Mouse (Mus musculus) macrophage (primary cell): ENCODE data around the gene Ssh3. TPM values are rescaled to one million over a fixed set of nuclear protein-coding genes. Genes with fewer than 3 reads are reported as not detected.

ENCODE experiments used
- H3K27ac ChIP-seq: fragments of 350-480 bp; formaldehyde crosslinking; 2 replicates; pipeline ENCODE4 v1.9.0; 2021
- H3K36me3 ChIP-seq: fragments of 350-480 bp; formaldehyde crosslinking; 2 replicates; pipeline ENCODE4 v1.9.0; 2021; ENCODE audit errors: inconsistent target
- H3K4me3 ChIP-seq: fragments of 350-480 bp; formaldehyde crosslinking; 2 replicates; pipeline ENCODE4 v1.9.0; 2021; ENCODE audit errors: inconsistent target
- H3K79me2 ChIP-seq: fragments of 350-480 bp; formaldehyde crosslinking; 2 replicates; pipeline ENCODE4 v1.9.0; 2021; ENCODE audit errors: inconsistent target
- WGBS: methylation state at CpG from one replicate; pipeline ENCODE4 v1.1.7; 2026; ENCODE audit warnings: inconsistent platforms; ENCODE audit not compliant: missing documents; 5-methylcytosine and 5-hydroxymethylcytosine counted together
- polyA plus RNA-seq: library from polyadenylated mRNA; stranded (reverse); fragments of 250-400 nt; gene quantifications from 3 replicates; pipeline ENCODE4 v1.2.4, GENCODE M21; 2018; ENCODE audit warnings: inconsistent platforms
- total RNA-seq, 78 experiments: library from RNA; depleted of rRNA; stranded (reverse); fragments of 250-400 nt; gene quantifications; 1 replicate in 9 of 78; 2 replicates in 24 of 78; 3 replicates in 43 of 78; 4 replicates in 2 of 78; pipeline ENCODE4 v1.2.4; 2018; ENCODE audit warnings: inconsistent platforms in 56 of 78

Gene Ssh3
- 100 to 1,000 TPM; 162 to 687 (median 390) TPM for total RNA-seq (2018; cell fraction: chromatin; rRNA removed)
- 10 to 100 TPM; 40.4 to 92.6 (median 62.0) TPM for total RNA-seq (2018; cell fraction: cytosol; rRNA removed)
- 100 to 1,000 TPM; 117 to 367 (median 243) TPM for total RNA-seq (2018; cell fraction: nucleus; rRNA removed)
- polyA plus RNA-seq, result 32.6 to 83.1 TPM (median 36.6 TPM) in 3 replicates

- 6% methylated on average over 45 of the region's 46 CpGs for WGBS
- H3K79me2 ChIP-seq, result peaks cover 22% of the 10 kb centered on the region
- peaks cover 22% of the 10 kb centered on the region; the same call in 1 of the 2 replicates for H3K36me3 ChIP-seq
- H3K4me3 ChIP-seq, result peak within 1 kb of the TSS; percentile 97
- peak within 1 kb of the TSS; percentile 62 for H3K27ac ChIP-seq
Observed at GRCm38 (mm10) chr19:4268566-4269361, at the start of gene Ssh3. Gene Ssh3, minus strand, starts transcription at chr19:4269180.

DNA sequence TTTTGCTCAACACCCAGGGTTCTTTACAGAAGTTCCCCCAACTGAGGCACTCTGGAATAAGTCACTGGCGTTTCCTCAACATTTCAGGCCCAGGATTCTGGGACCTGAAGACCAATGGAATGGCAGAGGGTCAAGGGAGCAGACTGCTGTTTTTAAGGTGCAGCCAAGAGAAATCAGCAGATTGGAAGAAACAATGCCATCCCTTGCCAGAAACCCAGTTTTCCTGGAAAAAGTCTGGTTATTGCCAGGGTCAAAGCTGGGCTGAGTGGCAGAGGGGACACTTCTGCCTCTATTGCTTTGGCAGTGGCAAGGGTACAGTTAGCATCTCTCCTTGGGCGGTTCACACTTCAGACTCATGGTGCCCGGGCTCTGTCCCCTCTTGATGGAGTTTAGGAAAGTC, 48.2 kb upstream of the Ssh3 start:
- WGBS, result 88% methylated on average over 3 of the region's 3 CpGs
- Histone ChIP-seq H3K4me3 (no peak overlapping the region), H3K27ac (no peak overlapping the region), H3K36me3 (peaks cover 53% of the 10 kb centered on the region), H3K79me2 (no peaks in the 10 kb centered on the region)

- H3K27ac ChIP-seq, result no peak overlapping the region
- 89% methylated on average over 6 of the region's 6 CpGs for WGBS
- H3K79me2 ChIP-seq, result no peaks in the 10 kb centered on the region
- H3K4me3 ChIP-seq, result no peak overlapping the region
- H3K36me3 ChIP-seq, result peaks cover 38% of the 10 kb centered on the region
Observed at GRCm38 (mm10) chr19:4315223-4315944, 46.4 kb upstream of the Ssh3 start.

DNA sequence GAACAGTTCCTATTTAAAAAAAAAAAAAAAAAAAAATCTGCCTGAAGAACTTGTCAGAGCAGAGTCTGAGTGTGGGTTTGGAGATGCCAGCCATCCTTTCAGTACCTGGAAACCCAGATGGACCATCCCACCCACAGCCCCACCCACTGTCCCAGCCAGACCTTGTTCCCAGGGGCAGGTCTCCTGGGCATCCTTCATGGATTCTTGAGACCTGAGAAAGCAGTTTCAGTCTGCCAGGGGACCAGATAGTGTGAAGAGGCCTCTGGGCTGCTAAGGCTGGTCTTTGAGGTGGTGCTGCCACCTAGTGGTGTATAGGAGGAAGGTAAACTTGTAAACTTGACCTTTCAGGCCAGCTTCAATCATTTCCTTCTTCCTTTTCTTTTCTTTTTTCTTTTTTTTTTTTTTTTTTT, 40.8 kb upstream of the Ssh3 start:
- no peak overlapping the region for H3K27ac ChIP-seq
- peaks cover 15% of the 10 kb centered on the region for H3K79me2 ChIP-seq
- H3K36me3 ChIP-seq, result no peaks in the 10 kb centered on the region
- H3K4me3 ChIP-seq, result no peak overlapping the region

GRCm38 (mm10) chr19:4309302-4309701, 40.3 kb upstream of the Ssh3 start:
- Histone ChIP-seq H3K36me3 (no peaks in the 10 kb centered on the region), H3K4me3 (no peak overlapping the region), H3K79me2 (peaks cover 20% of the 10 kb centered on the region), H3K27ac (no peak overlapping the region)
- WGBS, result 96% methylated on average over 4 of the region's 4 CpGs

- Histone ChIP-seq H3K4me3 (peak within 1 kb of the TSS; percentile 90), H3K79me2 (peaks cover 51% of the 10 kb centered on the region), H3K36me3 (no peaks in the 10 kb centered on the region), H3K27ac (peak within 1 kb of the TSS; percentile 96)
- under 1% methylated on average over 46 of the region's 46 CpGs for WGBS
Observed at GRCm38 (mm10) chr19:4306190-4306577, 37.2 kb upstream of the Ssh3 start, which contains the start of gene Grk2. Gene Grk2, minus strand, starts transcription at chr19:4306222.

- Histone ChIP-seq H3K4me3 (peak overlapping the region; percentile 90), H3K27ac (peak overlapping the region; percentile 96), H3K79me2 (peaks cover 56% of the 10 kb centered on the region), H3K36me3 (no peaks in the 10 kb centered on the region)
- WGBS, result 1% methylated on average over 43 of the region's 68 CpGs
Observed at GRCm38 (mm10) chr19:4305491-4306189, 36.7 kb upstream of the Ssh3 start.

DNA sequence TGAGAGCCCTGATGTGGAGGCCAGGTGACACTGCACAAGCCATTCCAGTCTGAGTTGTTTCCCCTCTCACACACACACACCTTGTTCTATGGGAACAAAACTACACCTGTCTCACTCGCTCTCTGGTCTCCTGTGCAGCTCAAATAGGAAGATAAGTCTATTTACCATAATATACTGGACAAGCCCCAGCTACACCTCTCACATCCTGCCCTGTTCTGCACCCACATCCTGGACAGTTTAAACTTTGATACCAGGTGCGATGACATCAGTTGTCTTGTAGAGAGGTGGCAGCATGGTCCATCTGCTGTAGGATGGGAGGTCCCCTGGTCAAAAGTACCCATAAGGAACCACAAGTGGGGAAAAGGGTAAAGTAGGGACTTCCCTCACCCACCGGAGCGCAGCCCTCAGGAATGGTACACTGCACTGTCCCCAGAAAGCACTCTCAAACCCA, 35.9 kb upstream of the Ssh3 start:
- Histone ChIP-seq H3K27ac (peak overlapping the region; percentile 96), H3K79me2 (peaks cover 64% of the 10 kb centered on the region), H3K4me3 (peak overlapping the region; percentile 90), H3K36me3 (no peaks in the 10 kb centered on the region)
- 3% methylated on average over 4 of the region's 4 CpGs for WGBS

DNA sequence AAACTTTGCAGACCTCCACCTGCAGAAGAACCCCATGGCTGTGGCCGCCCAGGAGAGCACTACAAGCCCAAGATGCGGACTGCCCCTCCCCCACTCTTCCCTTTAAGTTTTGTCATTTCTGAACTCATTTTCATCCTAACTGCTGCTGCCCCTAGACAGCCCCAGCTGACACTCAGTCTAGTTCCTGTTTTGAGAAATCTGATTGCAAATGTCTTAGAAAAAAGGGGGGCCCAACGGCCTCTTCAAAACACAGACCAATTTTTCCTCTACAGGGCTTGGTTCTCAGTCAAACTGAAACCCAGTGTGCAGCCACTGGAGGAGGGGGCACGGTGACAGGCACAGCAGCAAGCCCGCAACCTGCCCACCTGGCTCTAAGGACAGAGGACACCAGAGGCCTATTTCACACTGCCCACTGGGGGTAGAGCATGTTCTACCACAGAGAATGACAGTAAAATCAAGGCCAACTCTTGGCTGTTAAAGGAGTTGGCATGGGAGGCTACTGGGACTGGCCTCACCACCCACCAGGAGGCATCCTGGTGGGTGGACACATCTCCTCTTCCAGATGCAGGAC, 35.4 kb upstream of the Ssh3 start:
- WGBS, result 0% methylated on average over 5 of the region's 5 CpGs
- peaks cover 69% of the 10 kb centered on the region for H3K79me2 ChIP-seq
- no peaks in the 10 kb centered on the region for H3K36me3 ChIP-seq
- peak overlapping the region; percentile 90 for H3K4me3 ChIP-seq
- H3K27ac ChIP-seq, result peak overlapping the region; percentile 96

GRCm38 (mm10) chr19:4303640-4303995, 34.6 kb upstream of the Ssh3 start:
- peaks cover 76% of the 10 kb centered on the region for H3K79me2 ChIP-seq
- H3K4me3 ChIP-seq, result peak overlapping the region; percentile 90
- peak overlapping the region; percentile 96 for H3K27ac ChIP-seq
- WGBS, result 27% methylated on average over 5 of the region's 5 CpGs
- H3K36me3 ChIP-seq, result no peaks in the 10 kb centered on the region

GRCm38 (mm10) chr19:4302936-4303639, 34.1 kb upstream of the Ssh3 start:
- H3K4me3 ChIP-seq, result peak overlapping the region; percentile 90
- 5% methylated on average over 7 of the region's 7 CpGs for WGBS
- peak overlapping the region; percentile 96 for H3K27ac ChIP-seq
- H3K79me2 ChIP-seq, result peaks cover 82% of the 10 kb centered on the region
- no peaks in the 10 kb centered on the region for H3K36me3 ChIP-seq

DNA sequence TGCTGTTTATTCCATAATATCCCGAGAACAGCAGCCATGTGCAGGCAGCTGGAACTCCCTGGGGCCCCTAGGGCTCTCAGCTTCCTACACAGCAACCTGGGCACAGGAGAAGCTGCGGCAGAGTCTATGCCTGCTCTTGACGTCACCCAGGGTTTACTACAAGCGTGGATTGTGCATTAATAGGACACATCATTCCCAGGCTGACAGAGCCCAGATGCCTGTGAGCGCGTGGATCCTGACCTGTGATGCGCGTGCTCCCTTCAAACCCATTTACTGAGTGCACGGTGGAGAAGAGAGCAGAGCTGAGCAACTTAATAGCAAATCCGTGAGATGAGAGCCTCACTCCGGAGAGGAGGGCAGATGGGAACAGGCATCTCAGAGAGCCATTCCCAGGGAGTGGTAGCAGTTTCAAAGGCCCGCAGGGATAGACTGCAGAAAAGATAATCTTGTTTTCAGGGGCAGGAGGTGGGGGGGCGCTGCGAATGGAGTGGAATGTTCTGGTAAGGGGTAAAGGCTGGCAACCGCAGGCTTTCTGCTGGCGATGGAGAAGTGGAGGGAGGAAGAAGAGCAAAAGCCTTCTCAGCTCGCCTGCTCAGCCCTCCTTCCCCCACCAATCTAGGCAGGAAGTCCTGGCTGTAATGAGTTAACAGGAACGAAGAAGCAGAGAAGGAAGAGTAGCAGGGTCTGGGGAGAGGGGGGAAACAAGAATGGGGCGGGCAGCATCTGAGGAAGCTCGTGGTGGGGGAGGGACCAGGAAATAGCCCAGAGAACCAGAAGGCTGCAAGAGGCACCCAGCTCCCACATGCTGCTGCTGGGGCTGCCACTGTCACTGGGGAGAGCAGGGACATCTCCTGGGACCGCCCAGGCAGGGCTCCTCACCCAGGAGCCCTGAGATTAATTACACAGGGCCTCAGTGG, 33.0 kb upstream of the Ssh3 start:
- Histone ChIP-seq H3K4me3 (peak overlapping the region; percentile 90), H3K27ac (peak overlapping the region; percentile 96), H3K79me2 (peaks cover 93% of the 10 kb centered on the region), H3K36me3 (no peaks in the 10 kb centered on the region)
- 13% methylated on average over 21 of the region's 21 CpGs for WGBS
